Mouse (Mus musculus): Measurements from ENCODE around the gene Arl3. TPM values are rescaled to one million over a fixed set of nuclear protein-coding genes. Genes with fewer than 3 reads are reported as not detected.

Gene Arl3
- polyA plus RNA-seq, 1 experiment, result 6.8 TPM

DNA sequence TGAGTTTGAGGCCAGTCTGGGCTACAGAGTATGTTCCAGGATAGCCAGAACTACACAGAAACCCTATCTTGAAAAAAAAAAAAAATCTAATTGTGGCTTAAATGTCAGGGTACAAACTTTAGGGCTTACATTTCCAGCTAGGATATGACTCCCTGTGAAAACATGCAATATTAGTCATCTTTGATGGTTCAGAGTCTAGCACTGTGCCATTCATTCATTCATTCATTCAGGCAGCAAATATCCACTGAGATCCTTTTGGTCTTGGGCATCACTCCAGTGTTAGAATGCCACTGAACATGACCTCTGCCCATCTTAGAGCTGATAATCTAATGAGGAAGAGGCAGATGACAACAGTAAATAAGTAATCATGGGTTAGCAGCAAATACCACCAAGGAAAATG is 51.3 kb downstream of the Arl3 start:
- TF ChIP-seq POLR2A (IDR thresholded peaks at IDR 0.05; ENCODE audit: low read depth, low read length) (no peak), CTCF (IDR thresholded peaks at IDR 0.05; ENCODE audit: extremely low read depth, insufficient read depth, insufficient read length, insufficient replicate concordance) (no peak)

DNA sequence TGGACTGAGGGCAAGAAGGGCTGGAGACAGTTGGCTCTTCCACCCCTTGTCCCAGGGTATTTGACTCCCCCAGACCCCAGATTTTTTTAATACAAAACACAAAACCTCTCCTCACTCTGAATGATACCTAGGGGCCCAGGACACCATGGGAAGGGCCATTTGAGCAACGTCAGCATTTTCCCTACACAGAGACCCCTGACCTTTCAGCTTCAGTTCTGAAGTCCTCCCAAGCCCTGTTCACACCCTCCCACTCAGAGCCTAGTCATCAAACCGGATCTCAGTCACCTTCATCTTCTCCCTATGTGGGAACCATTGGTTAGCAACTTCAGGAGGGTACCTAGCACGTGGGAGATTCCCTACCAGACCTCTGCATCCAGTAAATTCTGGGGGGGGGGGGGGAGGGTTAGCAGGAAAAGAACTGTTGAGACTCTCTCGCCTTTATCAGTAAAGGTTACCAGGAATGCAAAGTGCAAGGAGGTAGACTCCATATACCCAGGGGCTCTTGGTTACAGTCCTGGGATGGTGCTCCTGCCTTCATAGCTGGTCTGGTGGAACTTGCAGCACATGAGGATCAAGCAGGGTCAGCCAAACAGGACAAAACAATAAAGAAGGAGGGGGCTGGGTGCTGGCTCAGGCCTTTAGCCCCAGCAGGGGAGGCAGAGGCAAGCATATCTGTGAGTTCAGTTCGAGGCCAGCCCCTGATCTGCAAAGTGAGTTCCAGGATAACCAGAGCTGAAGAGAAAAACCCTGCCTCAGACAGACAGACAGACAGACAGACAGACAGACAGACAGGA is 54.0 kb downstream of the Arl3 start:
- Histone ChIP-seq H3K4me1 (ENCODE audit: control insufficient read depth, insufficient read depth, insufficient read length) (peaks cover 41% of the 10 kb centered on the region), H3K36me3 (ENCODE audit: control insufficient read depth, insufficient read depth, low read length) (peaks cover 18% of the 10 kb centered on the region), H3K4me3 (ENCODE audit: extremely low read depth, insufficient read depth, insufficient read length) (no peak overlapping the region), H3K27ac (ENCODE audit: insufficient read depth, low read length) (no peak overlapping the region), H3K27me3 (ENCODE audit: control insufficient read depth, insufficient read depth, low read length) (no peaks in the 10 kb centered on the region)
- no peak for DNase-seq (ENCODE audit: low read depth in 1 of 2, low spot score in 2 of 2)
- TF ChIP-seq CTCF (IDR thresholded peaks at IDR 0.05; ENCODE audit: extremely low read depth, insufficient read depth, insufficient read length, insufficient replicate concordance) (no peak), POLR2A (IDR thresholded peaks at IDR 0.05; ENCODE audit: low read depth, low read length) (no peak)
- WGBS, result 32% methylated on average over 5 of the region's 5 CpGs

More for the DNA sequence above, 51.3 kb downstream of the Arl3 start:
- H3K4me3 ChIP-seq (ENCODE audit: extremely low read depth, insufficient read depth, insufficient read length), result no peak overlapping the region
- peaks cover 50% of the 10 kb centered on the region for H3K4me1 ChIP-seq (ENCODE audit: control insufficient read depth, insufficient read depth, insufficient read length)
- H3K27me3 ChIP-seq (ENCODE audit: control insufficient read depth, insufficient read depth, low read length), result no peaks in the 10 kb centered on the region
- no peak overlapping the region for H3K27ac ChIP-seq (ENCODE audit: insufficient read depth, low read length)
- DNase-seq (ENCODE audit: low read depth in 1 of 2, low spot score in 2 of 2), result no peak
- no peaks in the 10 kb centered on the region for H3K36me3 ChIP-seq (ENCODE audit: control insufficient read depth, insufficient read depth, low read length)

DNA sequence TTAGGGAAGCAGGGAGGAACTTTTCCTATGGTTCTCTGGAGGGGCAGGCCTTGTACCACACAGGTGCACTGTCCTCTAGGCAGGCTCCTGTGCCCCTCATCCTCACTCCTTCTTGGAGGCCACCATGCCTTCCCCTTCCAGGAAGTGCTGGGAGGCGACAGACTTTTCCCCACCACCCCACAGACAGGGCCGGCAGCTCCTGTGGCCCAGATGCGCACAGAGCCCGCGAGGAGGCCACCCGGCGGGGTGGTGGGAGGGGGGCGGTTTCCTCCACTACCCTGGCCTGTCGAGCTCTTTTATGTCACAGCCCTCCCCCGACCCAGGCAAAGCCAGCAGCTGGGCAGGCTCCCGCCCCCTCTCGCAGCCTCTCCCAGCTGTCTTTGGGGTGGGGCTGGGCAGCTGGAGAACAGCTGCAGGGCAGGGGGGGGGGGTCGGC is 54.6 kb downstream of the Arl3 start:
- H3K4me1 ChIP-seq (ENCODE audit: control insufficient read depth, insufficient read depth, insufficient read length), result peaks cover 34% of the 10 kb centered on the region
- DNase-seq (ENCODE audit: low read depth in 1 of 2, low spot score in 2 of 2), result no peak
- H3K27ac ChIP-seq (ENCODE audit: insufficient read depth, low read length), result peak overlapping the region; percentile 37
- TF ChIP-seq POLR2A (IDR thresholded peaks at IDR 0.05; ENCODE audit: low read depth, low read length) (no peak), CTCF (IDR thresholded peaks at IDR 0.05; ENCODE audit: extremely low read depth, insufficient read depth, insufficient read length, insufficient replicate concordance) (no peak)
- H3K27me3 ChIP-seq (ENCODE audit: control insufficient read depth, insufficient read depth, low read length), result no peaks in the 10 kb centered on the region
- H3K36me3 ChIP-seq (ENCODE audit: control insufficient read depth, insufficient read depth, low read length), result peaks cover 21% of the 10 kb centered on the region
- 3% methylated on average over 12 of the region's 13 CpGs for WGBS
- no peak overlapping the region; the same call in 1 of the 2 replicates for H3K4me3 ChIP-seq (ENCODE audit: extremely low read depth, insufficient read depth, insufficient read length)

DNA sequence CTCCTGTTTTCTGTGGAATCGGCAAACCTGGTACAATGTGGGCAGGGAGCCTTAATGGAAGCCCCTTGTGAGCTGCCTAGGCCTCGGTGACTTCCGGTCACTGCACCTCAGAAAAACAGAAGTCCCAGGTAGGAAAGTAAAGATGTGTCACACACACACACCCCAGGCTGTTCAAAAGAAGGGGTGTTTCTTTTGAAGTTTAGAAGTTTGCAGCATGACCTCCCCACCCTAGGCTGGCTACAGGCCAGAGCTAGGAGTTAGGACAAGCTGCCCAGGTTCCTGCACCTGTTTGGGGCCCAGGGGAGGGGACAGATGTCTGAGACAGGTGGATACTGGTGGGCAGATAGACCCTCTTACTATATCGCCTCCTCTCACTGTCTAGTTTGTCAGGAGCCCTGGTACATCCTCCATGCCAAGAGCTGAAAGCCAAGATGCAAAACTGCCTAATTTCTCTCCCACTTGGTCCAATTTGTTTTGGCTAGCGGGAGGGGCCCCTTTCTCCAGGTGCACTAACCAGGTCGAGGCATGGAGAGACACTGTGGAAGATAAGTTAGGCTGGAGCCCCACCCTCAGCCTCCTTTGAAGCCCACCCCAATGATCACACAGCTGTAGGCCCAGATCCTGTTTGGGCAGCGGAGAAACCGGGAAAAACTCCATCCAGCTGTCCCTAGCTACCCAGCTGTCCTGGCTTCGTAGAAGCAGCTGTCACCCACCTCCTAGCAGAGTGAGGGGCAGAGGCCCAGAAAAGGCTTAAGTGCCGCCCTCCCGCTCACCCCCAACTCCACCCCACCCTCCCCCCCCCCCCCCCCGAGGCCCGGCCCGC is 55.3 kb downstream of the Arl3 start:
- H3K4me3 ChIP-seq (ENCODE audit: extremely low read depth, insufficient read depth, insufficient read length), result no peak overlapping the region
- no peak for TF ChIP-seq POLR2A (IDR thresholded peaks at IDR 0.05; ENCODE audit: low read depth, low read length)
- TF ChIP-seq CTCF (IDR thresholded peaks at IDR 0.05; ENCODE audit: extremely low read depth, insufficient read depth, insufficient read length, insufficient replicate concordance), result no peak
- H3K27ac ChIP-seq (ENCODE audit: insufficient read depth, low read length), result peak overlapping the region; percentile 51
- no peaks in the 10 kb centered on the region for H3K27me3 ChIP-seq (ENCODE audit: control insufficient read depth, insufficient read depth, low read length)
- peaks cover 27% of the 10 kb centered on the region for H3K36me3 ChIP-seq (ENCODE audit: control insufficient read depth, insufficient read depth, low read length)
- peaks cover 30% of the 10 kb centered on the region for H3K4me1 ChIP-seq (ENCODE audit: control insufficient read depth, insufficient read depth, insufficient read length)
- no peak for DNase-seq (ENCODE audit: low read depth in 1 of 2, low spot score in 2 of 2)
- WGBS, result 24% methylated on average over 12 of the region's 14 CpGs

DNA sequence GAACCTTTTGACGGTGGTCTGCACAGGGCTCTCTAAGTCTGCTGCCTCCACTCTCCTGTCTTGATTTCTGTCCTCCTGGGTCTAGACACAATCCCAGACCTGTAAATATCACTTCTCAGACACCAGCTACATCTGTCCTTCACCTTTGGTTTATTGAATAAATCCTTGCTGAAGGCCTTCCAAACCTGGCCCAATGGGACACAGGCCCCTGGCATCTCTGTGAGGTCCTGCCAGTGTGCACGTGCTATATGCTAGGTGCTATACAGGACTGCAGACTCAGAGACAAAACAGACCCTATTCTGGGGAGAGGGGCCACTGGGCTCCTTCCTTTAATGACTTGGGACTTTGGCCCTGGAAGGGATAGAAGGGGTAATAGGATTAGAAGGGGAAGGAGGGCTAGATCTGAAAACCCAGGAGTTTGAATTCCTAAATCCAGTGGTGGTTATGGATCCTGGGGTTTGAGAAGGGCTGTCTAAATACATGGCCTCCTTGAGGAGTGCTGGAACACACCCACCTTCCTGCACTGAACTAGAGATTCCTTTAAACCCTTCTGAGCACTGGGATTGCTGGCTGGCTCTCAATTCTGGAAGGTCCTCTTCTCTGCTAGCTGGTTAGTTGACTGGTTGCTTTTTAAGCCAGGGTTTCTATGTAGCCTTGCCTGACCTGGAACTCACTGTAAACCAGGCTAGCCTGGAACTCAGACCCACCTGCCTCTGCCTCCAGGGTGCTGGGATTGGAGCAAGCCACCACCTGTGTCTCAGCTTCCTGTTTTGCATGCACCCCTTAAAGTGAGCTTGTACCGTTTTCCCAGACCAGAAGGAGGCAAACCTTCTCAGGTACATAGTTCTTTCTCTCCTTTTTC is 56.1 kb downstream of the Arl3 start:
- Histone ChIP-seq H3K4me3 (ENCODE audit: extremely low read depth, insufficient read depth, insufficient read length) (no peak overlapping the region), H3K36me3 (ENCODE audit: control insufficient read depth, insufficient read depth, low read length) (peaks cover 30% of the 10 kb centered on the region), H3K4me1 (ENCODE audit: control insufficient read depth, insufficient read depth, insufficient read length) (peaks cover 25% of the 10 kb centered on the region), H3K27ac (ENCODE audit: insufficient read depth, low read length) (peak overlapping the region; percentile 51), H3K27me3 (ENCODE audit: control insufficient read depth, insufficient read depth, low read length) (no peaks in the 10 kb centered on the region)
- WGBS, result 60% methylated on average over 3 of the region's 3 CpGs
- TF ChIP-seq POLR2A (IDR thresholded peaks at IDR 0.05; ENCODE audit: low read depth, low read length), result no peak
- TF ChIP-seq CTCF (IDR thresholded peaks at IDR 0.05; ENCODE audit: extremely low read depth, insufficient read depth, insufficient read length, insufficient replicate concordance), result no peak
- DNase-seq (ENCODE audit: low read depth in 1 of 2, low spot score in 2 of 2), result no peak

DNA sequence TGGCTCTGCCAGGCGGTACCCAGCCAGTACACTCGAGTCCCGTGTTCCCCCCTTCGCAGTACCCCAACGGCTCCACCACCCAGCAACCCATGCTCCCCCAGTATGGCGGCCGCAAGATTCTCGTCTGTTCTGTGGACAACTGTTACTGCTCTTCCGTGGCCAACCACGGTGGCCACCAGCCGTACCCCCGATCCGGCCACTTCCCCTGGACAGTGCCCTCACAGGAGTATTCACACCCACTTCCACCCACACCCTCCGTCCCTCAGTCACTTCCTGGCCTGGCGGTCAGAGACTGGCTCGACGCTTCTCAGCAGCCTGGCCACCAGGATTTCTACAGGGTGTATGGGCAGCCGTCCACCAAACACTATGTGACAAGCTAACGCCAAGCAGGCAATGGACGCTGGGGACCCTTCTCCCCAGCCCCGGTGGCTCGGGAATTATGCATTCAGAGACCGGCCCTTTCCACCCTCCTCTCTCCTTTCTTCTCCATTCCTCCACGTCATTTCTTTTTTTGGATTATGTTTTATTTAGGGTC is 57.6 kb downstream of the Arl3 start:
- DNase-seq (ENCODE audit: low read depth in 1 of 2, low spot score in 2 of 2), result no peak
- Histone ChIP-seq H3K4me1 (ENCODE audit: control insufficient read depth, insufficient read depth, insufficient read length) (peaks cover 34% of the 10 kb centered on the region), H3K27ac (ENCODE audit: insufficient read depth, low read length) (no peak overlapping the region), H3K36me3 (ENCODE audit: control insufficient read depth, insufficient read depth, low read length) (peaks cover 30% of the 10 kb centered on the region), H3K4me3 (ENCODE audit: extremely low read depth, insufficient read depth, insufficient read length) (no peak overlapping the region), H3K27me3 (ENCODE audit: control insufficient read depth, insufficient read depth, low read length) (no peaks in the 10 kb centered on the region)
- 89% methylated on average over 24 of the region's 24 CpGs for WGBS
- TF ChIP-seq CTCF (IDR thresholded peaks at IDR 0.05; ENCODE audit: extremely low read depth, insufficient read depth, insufficient read length, insufficient replicate concordance) (no peak), POLR2A (IDR thresholded peaks at IDR 0.05; ENCODE audit: low read depth, low read length) (no peak)
